Mouse (Mus musculus) adrenal gland, postnatal 36 days (tissue): Measurements from ENCODE around the gene Shisa9. TPM values are rescaled to one million over a fixed set of nuclear protein-coding genes. Genes with fewer than 3 reads are reported as not detected.
"Not testable (repeated sequence)": the region's sequence is repeated elsewhere in the genome, so short reads cannot be mapped to it uniquely, and the experiment has no call there.

Experiments used
- DNase-seq, 2 experiments: peaks; one replicate each; pipeline ENCODE4 v3.0.0; 2021; ENCODE audit warnings: mixed read lengths in 1 of 2
- long read RNA-seq, 2 experiments: library from polyadenylated mRNA; stranded (forward); transcript quantifications; one replicate each; pipeline ENCODE4 v2.0.0; 2021; ENCODE audit warnings: borderline sequencing depth in 2 of 2
- total RNA-seq, 2 experiments: library from RNA; stranded (reverse); gene quantifications; 2 replicates each; pipeline ENCODE4 v1.2.3; 2021

The Shisa9 gene
- total RNA-seq: 1 to 10 TPM; 2.2 to 2.5 TPM
- long read RNA-seq, experiment 1, partial matches to known transcripts: 0 of 1 reads
- long read RNA-seq, experiment 1, other reads (novel, unspliced or antisense): 0 of 1 reads
- long read RNA-seq, experiment 2: 0 reads

DNA sequence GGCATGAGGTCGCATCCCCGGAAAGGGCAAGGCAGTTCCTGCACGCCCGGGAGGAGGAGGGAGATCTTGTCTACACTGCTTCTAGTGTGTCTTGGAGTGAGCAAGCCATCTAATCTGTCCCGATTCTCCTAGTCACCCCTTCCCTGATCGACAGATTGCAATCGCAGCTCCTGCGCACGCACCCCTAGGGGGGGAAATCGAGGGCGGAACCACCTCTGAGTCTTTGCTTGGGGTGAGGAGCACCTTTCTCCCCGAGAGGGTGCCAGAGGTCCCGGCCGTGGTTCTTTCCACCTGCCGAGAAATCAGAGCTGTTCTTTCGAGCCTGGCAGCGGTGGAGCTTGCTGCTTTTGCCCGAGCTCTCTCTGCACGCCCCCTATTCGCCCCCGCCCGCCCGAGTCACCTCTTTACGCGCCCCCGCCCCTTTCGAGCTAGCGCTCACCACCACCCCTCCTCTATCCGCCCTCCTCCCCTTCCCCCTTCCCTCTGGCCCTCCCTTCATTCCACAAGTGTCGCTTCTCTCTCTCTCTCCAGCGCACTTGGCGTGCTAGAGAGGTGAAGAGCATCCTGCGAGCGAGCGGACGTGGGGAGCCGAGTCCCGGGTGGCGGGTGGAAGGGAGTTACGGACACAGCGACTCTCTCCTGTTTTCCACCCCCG, at the start of gene Shisa9:
Gene Shisa9 (plus strand): TSS at position 498 of the 655 bp plus-strand sequence.
- peak; percentile 9 to 35 for DNase-seq

DNA sequence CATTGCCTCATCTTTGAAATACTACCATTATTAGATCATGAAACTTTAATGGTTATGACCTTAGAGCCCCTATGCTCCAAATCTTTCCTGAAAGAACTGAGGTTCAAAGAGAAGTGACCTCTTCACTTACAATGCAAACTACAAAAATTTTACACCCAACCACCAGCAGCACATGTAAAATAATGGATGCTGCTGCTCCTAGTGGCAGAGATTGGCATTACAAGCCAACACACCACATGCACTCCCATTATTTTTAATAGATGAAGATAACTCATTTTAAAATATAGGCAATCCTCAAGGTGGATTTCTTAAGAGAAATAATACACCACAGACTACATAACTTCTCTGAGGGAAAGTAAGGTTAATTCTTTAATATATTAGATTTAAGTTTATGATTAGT, 43.4 kb upstream of the Shisa9 start:
- DNase-seq: peak; percentile 42 to 69

DNA sequence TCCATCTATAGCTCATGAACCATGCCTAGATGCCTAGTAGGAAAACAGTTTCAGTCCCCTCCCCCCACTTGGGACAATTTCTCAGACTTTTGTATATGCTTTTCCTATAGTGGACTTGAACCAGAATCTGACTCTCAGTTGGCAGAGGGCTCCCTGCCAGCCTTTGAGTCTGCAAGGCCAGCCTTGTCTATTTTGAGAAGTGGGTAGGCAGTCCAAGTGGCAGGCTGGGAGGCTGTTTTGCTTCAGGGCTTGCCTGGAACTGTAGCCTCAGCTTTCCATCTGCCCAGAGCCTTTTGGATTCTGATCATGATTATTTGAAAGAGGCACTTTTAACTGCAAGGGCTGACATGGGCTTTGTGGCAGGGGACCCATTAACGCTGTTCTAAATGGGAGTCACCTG, 23.2 kb upstream of the Shisa9 start:
- DNase-seq: peak in 1 of 2 experiments; percentile 3

GRCm38 (mm10) chr16:11966041-11966440, 17.9 kb upstream of the Shisa9 start:
- DNase-seq: no peak

- not testable (repeated sequence) for DNase-seq
Measured at GRCm38 (mm10) chr16:11966810-11967209, 17.1 kb upstream of the Shisa9 start.

GRCm38 (mm10) chr16:11967579-11967978, 16.3 kb upstream of the Shisa9 start:
- DNase-seq: no peak

GRCm38 (mm10) chr16:11973707-11974106, 10.2 kb upstream of the Shisa9 start:
- no peak for DNase-seq

DNA sequence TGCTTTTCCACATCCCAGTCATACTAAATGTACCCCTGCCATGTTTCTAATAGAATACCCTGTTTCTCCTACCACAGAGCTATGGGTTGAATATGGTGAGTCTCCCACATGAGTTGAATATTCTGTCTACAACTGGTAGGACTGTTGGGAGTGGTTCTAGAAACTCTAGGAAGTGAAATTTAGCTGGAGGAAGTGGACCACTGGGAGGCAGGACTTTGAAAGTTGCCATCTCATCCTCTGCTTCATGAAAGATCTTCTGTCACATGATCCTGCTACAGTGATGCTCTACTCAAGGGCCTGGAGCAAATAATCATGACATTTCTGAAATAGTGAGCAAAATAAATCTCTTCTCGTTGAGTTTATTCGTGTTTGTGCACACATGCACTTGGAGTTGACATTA, 7.2 kb upstream of the Shisa9 start:
- no peak for DNase-seq

DNA sequence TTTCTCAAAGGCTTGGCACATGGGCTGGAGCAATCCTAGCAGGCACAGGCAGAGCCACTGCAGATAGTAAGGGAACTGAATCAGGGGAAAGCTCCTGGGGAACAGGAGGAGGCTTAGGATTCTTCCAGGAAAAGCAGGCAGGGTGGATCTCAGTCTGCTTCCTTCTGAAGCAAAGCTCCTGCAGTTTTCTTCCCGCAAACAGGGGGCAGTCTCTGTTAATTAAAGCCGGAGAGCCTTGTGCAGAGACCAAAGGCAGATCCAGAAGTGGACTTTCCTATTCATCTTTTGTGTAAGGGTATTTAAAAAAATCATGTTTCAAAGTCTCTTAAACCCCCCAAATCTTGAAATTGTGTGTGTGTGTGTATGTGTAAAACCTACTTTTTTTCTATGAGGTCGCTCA, 3.1 kb upstream of the Shisa9 start:
- peak; percentile 43 to 59 for DNase-seq

DNA sequence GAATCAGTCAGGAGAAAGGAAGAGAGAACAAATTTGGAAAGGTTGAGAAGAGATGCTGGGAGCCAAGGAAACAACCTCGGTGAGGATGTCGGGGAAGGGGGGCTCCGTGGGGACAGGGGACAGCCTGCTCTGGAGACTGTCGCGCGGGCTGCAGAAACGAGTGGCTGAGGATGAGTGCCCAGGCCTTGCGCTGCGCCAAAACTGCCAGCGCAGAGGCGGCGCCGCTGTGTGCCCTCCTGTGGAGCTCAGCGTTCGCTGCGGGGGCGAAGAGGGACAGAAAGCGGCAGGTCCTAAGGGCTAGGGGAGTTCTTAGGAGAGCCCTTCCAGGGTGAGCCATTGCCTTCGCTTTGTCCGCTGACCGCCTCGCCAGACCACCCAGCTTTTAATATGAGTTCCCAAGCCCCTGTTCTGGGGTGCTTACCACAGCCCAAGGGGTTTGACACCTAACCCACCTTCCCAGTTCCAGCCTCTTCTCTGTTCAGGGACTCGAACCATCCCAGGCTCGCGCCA, 752 bp upstream of the Shisa9 start:
- peak; percentile 36 to 44 for DNase-seq

DNA sequence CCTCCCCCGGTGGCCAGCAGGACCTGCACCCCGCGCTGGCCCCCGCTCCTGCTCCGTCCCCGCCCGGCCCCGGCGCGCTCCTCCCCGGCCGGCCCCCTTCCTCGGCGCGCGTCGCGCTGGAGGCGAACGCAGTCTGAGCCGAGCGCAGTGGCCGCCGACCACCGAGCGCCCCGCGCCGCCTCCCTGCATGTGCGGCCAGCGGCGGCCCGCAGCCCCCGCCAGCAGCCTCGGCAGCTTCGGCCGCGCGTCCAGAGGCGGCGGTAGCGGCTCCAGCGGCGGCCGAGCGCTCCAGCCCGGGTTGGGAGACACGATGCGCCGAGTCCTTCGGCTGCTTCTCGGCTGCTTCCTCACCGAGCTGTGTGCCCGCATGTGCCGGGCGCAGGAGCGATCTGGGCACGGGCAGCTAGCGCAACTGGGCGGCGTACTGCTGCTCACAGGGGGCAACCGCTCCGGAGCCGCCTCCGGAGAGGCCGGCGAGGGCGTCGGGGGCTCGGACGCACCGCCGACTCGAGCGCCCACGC, 418 bp downstream of the Shisa9 start:
- peak; percentile 40 to 43 for DNase-seq

DNA sequence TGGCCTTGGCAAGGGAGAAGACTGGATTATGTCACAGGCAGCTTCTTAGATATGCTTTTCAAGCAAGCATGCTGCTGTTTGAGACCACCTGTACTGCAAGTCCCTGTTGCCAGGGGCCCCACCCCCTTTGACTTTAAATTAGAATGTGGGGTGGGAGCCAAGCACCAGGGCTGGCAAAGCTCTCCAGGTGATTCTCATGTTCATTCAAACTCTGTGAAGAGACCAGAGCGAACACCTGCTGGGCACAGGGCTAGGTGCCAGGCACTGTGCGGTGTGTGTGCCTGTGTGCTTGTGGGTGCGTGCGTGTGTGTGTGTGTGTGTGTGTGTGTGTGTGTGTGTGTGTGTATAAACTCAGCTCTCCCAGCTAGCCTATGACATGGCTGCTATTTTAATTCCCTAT, 3.1 kb downstream of the Shisa9 start:
- DNase-seq: no peak

- no peak for DNase-seq
Measured at GRCm38 (mm10) chr16:12005177-12005576, 21.3 kb downstream of the Shisa9 start.

DNA sequence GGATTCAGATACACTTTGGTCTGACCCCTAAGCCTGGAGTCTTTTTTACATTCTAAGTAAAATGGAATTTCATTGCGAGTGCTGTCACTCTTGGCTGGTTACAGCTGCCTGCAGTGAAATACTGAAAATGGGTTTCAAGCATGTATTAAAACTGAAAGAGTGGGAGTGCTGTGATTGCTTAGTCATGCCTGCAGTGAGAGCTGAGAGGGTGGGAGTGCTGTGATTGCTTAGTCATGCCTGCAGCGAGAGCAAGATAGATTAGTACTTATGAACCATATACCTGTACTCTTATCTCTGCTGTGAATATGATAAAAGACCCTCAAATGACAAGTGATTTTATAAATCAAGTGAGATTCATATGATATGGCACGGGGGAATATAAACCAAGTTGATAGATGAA, 26.2 kb downstream of the Shisa9 start:
- DNase-seq: no peak

- no peak for DNase-seq
Measured at GRCm38 (mm10) chr16:12012747-12013146, 28.8 kb downstream of the Shisa9 start.

DNA sequence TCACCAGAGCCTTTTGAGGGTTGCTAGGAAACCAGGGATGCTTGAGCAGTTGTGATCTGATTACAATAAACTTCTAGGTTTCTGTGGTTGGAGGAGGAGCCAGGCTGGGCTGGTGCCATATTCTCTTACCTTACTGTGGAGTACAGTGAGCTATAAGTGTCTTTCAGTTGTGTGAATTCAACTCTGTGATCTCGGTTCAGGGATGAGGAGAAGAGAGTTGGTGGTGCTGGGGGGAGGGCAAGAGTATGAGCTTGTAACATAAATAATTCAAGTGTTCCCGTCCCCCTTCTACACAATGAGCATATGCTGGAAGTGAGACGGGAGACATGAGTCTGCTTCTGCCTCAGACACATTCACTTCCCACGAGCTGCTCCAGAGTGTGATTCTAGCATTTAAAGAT, 30.6 kb downstream of the Shisa9 start:
- no peak for DNase-seq

- no peak for DNase-seq
Measured at GRCm38 (mm10) chr16:12017921-12018618, 34.2 kb downstream of the Shisa9 start.

DNA sequence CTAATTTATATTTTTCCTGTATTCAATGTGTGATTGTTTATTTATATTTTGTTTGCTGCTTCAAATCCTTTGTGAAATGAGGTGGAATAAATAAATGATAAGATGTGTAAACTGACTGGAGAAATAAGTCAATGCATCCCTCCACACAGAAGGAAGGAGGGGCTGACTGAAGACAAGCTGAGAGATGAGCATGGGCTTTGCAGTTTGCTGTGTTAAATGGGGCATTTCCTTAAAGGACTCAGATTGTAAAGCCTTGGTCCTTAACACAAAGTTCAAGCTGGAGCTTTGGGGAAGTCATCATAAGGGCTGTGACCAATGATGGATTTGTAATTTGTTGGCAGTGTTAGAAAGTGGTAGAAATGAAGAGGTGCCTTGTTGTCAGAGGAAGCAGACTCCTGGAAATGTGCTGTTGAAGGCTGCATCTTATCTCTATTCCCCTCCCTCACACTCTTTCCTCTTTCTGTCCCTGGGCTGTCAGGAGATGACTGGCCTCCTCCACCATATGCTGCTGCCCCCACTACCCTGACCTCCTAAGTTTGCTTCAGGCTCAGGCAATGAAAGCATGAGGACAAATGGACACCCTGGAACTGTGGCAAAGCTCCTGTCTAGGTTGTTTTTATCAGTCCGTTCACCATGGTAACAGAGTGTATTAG, 36.3 kb downstream of the Shisa9 start:
- DNase-seq: no peak

GRCm38 (mm10) chr16:12032441-12032840, 48.5 kb downstream of the Shisa9 start:
- DNase-seq: peak; percentile 67 to 77

DNA sequence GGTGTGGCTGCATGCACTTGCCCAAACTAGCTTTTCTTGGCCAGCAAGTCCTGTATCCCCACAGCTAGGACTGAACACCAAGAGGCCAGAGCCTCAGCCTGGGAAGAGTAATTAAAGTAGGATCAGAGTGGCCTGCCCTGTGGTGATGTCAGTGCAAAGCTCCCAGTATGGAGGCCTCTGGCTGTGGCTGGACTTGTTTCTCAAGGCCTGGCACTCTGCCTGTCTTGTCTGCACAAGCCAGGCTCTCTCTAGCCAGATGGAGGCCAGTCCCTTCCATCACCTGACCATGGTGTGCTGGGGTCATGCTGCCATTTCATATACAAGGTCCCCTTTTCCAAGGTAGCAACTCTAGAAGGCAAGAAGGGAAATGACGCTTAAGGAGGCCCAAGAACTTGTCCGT, 51.0 kb downstream of the Shisa9 start:
- DNase-seq: peak; percentile 44 to 50

- DNase-seq: no peak
Measured at GRCm38 (mm10) chr16:12035626-12036025, 51.7 kb downstream of the Shisa9 start.

DNA sequence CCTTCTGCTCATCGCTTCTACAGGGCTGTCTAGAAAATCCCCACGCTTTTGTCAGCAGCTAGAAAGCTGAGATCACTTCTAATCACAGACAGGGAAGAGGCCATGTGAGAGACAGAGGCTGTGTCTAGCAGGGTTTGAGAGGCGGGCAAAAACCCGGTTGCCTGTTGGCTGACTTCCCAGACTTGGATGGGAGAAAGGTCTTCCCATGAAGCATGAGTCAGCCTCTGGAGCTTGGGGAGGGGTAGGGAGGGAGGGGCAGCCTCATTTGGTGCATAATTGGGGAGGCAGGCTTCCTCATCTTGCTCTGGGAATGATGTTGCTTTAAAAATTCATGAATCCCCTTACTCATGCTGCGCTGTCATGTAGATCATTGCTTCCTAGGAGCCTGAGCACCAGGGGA, 57.0 kb downstream of the Shisa9 start:
- peak; percentile 86 to 88 for DNase-seq

GRCm38 (mm10) chr16:12052051-12052450, 68.1 kb downstream of the Shisa9 start:
- no peak for DNase-seq
